9 mouse cellular contexts compared by ENCODE assay signal in genomic region chr8:46953472-46953871, GRCm38 (mm10). TPM values are rescaled to one million over a fixed set of nuclear protein-coding genes. Genes with fewer than 3 reads are reported as not detected.
A peak's percentile ranks its signal among the peaks of the same experiment; 100 is the strongest.
DNase-seq lines count a peak whose midpoint lies in the region; ATAC-seq and TF ChIP-seq lines count a peak whose summit lies in the region.
"Had no signal": no experiment of that assay in that cellular context is flagged by ENCODE, and none has a peak within 500 bp of the region (broad histone marks: within the 10 kb centered on the region; RNA-seq: fewer than 3 reads in every experiment).

No protein-coding gene starts in this region.

- peak; percentile 71 to 72 for DNase-seq in adrenal gland, adult 18-20 months (ENCODE audit: low spot score in 2 of 2)
- DNase-seq in embryo, embryonic 10 days (ENCODE audit: low spot score), result peak; percentile 80
- DNase-seq in heart, embryonic 10.5 days (ENCODE audit: low spot score), result peak; percentile 79
- DNase-seq in layer of hippocampus, adult 9-11 months, result peak; percentile 61
- DNase-seq in right cerebral cortex, adult 2 months (ENCODE audit: low spot score in 2 of 2), result peak; percentile 79 to 84
- peak; percentile 37 to 64 for DNase-seq in urinary bladder, postnatal 36 days (ENCODE audit: low spot score in 2 of 2)

- 24% methylated on average over 7 of the region's 7 CpGs for WGBS in heart, embryonic 10.5 days

- 0 out of 2 replicates have a peak, but pooled peaks have one; percentile 34 for ATAC-seq in megakaryocyte-erythroid progenitor cell, adult 5-6 weeks (replicated peaks; ENCODE audit: low FRiP score, low TSS enrichment, poor library complexity, severe bottlenecking)

- H3K27me3 ChIP-seq in E14TG2a.4 (ENCODE audit: insufficient read depth, low read length), result no peaks in the 10 kb centered on the region
- no peaks in the 10 kb centered on the region for H3K27me3 ChIP-seq in heart, embryonic 10.5 days (ENCODE audit: insufficient read depth, poor library complexity, severe bottlenecking)

- no peaks in the 10 kb centered on the region for H3K4me1 ChIP-seq in E14TG2a.4 (replicated peaks; ENCODE audit: low read depth, low read length)
- no peaks in the 10 kb centered on the region for H3K4me1 ChIP-seq in heart, embryonic 10.5 days
- H3K4me1 ChIP-seq: heart, embryonic 13.5 days had no signal

- H3K9me3 ChIP-seq in E14TG2a.4 (ENCODE audit: low read length), result no peaks in the 10 kb centered on the region
- H3K9me3 ChIP-seq in heart, embryonic 10.5 days, result no peaks in the 10 kb centered on the region
- H3K9me3 ChIP-seq: heart, embryonic 13.5 days had no signal

- no peaks in the 10 kb centered on the region for H3K36me3 ChIP-seq in E14TG2a.4 (ENCODE audit: insufficient read depth, low read length)
- H3K36me3 ChIP-seq in heart, embryonic 10.5 days, result no peaks in the 10 kb centered on the region
- H3K36me3 ChIP-seq: heart, embryonic 13.5 days had no signal

- H3K4me3 ChIP-seq in E14TG2a.4 (replicated peaks; ENCODE audit: low read length), result no peak overlapping the region
- H3K4me3 ChIP-seq in heart, embryonic 10.5 days, result no peak overlapping the region
- H3K4me3 ChIP-seq: heart, embryonic 13.5 days had no signal

- peak; percentile 59 for TF ChIP-seq CTCF in E14TG2a.4 (conservative IDR thresholded peaks at IDR 0.05; ENCODE audit: low read length)

- no peak overlapping the region for H3K27ac ChIP-seq in heart, embryonic 10.5 days
- H3K27ac ChIP-seq: heart, embryonic 13.5 days had no signal

RNA-seq across cellular contexts. Expression of gene Enpp6, which starts 33.2 kb away (rescaled TPM):
- 1 to 10 TPM in 1 of 2 experiments, under 1 TPM in 1; 0.70 to 1.0 TPM for total RNA-seq in adrenal gland, adult 18-20 months (2021)
- 1.3 TPM in 2 replicates for polyA plus RNA-seq in heart, embryonic 10.5 days (2016; fragmentation: Nextera tagmentation; extraction: Ambion mirVana)
- 0.77 and 1.7 TPM in 2 replicates for total RNA-seq in megakaryocyte-erythroid progenitor cell, adult 5-6 weeks (2014; fragmentation: Nextera tagmentation)
- not detected in 2 replicates for total RNA-seq in megakaryocyte-erythroid progenitor cell, adult 5-6 weeks (2017)
